Mouse (Mus musculus) kidney, adult 9 months (tissue): ENCODE results near the gene Pcdh15.
A peak's percentile ranks its signal among the peaks of the same experiment; 100 is the strongest.

Experiments used
- DNase-seq: peaks from one replicate; pipeline ENCODE4 v3.0.0; 2022

The Pcdh15 gene

DNA sequence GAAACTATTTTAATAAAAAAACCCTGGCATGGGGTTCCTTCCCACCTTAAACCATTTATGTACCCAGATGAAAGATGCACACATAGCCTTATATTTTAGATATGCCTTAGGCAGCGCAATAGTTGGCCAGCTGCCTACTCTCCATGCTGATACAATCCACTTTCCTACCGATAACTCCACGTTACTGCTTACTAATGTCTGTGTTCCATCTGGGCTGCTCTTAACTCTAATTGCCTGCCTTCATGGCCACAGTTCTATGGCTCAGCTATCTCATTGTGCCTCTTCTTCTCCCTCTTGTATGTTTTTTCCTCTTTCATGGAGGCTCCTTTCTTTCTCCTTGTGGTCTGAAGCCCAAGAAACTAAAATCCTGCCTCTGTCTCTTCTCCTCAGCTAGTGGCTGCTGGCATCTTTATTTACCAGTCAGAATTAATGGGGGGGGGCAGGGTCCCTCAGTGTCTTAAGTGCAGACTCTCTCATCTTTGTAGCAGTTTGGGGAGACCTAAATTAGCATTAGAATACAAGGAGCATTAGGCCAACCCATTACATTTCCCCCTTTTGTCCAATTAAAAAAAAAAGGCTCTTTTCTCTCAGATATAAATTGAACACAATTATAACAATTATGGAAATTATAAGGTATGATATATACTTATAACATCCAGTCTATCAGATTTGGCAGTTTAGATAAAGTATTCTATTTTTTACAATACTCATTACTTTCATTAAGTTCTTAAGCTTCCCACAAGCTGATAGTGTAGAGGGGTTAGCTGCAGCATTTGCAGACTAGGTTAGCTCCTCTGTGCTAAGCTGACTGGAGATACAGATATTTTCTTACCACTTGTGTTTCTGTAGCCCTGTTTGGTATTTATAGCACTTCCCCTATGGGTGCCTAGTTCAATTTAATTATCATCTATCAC lies 1240.4 kb downstream of the Pcdh15 start:
- no peak for DNase-seq

DNA sequence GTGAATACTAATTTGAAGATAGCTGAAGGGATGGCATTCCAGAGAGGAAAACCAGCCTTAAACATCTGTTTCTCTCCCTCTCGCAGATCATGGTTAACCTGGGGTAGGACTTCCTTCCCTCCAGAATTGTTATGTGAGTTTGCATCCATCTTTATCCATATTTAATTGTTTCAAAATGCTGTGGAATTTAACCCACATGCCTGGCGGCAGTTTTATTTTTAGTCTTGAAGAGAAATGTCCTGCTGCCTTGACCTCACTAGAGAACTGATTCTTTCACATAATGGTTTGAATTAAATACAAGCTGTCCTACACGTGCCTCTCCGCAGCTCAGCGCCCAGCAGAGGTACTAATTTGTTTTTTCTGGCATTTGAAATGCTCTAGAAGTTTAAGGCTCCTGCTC lies 1260.4 kb downstream of the Pcdh15 start:
- no peak for DNase-seq

GRCm38 (mm10) chr10:74378697-74379096 lies 1279.6 kb downstream of the Pcdh15 start:
- DNase-seq: no peak

DNA sequence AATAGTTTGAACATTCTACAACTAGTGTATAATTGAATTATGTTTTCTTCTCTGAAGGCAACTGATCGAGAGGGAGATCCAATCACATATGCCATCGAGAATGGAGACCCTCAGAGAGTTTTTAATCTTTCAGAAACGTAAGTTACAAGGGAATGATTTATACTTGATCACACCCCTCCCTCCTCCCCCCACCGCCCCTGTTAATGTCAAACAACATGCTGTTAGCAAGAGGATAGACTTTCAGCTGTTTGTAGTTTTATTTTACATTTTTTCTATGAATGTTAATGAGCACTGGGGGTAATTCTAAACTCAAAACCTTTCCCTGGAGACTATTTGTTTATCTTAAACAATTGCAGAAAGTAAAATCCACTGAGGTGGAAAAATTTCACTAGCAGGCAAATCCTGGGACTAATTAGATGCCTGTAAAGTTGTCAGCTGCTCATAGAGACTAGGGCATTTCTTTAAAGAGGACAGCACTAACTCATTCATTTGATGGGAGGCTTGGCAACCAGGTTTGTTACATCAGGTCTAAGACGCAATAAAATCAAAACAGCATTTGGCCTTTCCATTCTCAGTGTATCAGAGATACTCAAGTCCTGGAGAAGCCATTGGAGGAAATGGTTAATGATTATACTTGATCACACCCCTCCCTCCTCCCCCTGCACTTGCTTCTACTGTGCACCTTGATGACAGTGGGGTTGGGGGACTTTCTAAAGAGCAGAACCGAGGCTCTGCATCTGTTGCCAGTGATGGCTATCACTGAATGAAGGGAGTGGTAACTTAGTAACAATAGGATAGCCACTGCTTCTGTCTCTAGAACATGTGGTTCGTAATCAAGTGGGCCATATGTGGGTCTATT lies 1280.4 kb downstream of the Pcdh15 start:
- no peak for DNase-seq

DNA sequence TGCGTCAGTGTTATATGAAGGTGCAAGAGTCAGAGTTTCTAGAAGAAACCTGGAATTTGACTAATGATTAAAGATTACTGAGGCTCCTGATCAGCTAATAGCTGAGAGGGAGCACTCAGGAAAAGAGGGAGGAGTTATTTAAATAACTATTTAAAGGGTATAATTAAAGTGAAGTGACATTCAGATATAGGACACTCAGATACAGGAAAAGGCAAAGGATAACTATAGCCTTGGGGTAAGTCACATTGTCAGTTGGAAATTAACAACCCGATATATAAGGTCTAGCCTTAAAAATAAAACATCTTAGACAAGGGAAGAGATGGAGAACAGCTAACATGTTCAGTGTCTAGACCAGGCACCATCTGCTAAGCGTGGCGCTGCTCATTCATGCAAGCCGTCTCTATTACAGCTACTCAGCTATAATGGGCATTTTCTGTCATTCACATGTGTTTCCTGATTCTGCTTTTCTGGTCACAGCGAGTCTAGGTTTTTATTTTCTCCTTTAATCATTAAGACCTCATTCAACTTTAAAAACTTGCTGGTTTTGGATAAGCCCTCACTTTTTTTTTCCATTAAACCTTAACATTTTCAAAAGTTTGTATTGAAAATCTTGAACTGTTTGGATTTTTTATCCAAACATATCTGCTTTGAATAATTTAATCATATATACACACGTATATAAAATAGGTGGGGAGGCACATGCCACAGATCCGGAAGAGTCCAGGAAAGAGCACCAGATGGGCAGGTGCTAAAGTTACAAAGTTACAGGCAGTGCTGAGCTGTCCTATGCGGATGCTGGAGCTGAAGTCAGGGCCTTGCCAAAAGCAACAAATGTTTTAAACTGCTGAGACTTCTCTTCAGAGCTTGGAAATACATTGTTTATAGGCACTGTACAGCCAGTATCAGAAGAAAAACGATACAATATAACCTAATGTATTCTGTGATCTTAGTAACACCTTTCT lies 1288.7 kb downstream of the Pcdh15 start:
- DNase-seq: no peak

GRCm38 (mm10) chr10:74403111-74403510 lies 1304.0 kb downstream of the Pcdh15 start:
- no peak for DNase-seq

GRCm38 (mm10) chr10:74414021-74414420 lies 1314.9 kb downstream of the Pcdh15 start:
- no peak for DNase-seq

- DNase-seq: no peak
These were observed 1315.8 kb downstream of the Pcdh15 start for GRCm38 (mm10) chr10:74414945-74415344.

- no peak for DNase-seq
These were observed 1316.2 kb downstream of the Pcdh15 start for GRCm38 (mm10) chr10:74415359-74415758.

- DNase-seq: no peak
These were observed 1316.8 kb downstream of the Pcdh15 start for GRCm38 (mm10) chr10:74415949-74416348.

GRCm38 (mm10) chr10:74450069-74450468 lies 1350.9 kb downstream of the Pcdh15 start:
- no peak for DNase-seq

DNA sequence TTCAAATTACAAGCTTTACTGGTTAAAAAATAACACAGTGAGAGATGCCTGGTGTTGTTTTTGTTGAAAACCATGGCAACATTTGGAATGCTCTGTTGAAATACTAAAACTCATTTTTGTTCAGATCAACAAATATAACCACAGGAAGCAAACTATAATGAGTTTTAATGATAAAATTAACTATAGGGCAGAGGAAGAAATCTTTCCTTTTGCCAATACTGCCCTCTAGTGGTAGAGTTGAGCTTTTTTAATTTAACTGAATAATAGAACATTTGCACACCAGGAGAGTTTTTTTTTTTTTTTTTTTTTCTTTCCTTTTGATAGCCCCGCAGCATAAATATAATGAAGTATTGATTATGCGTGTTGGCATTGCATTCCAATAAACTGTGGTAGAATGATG lies 1364.8 kb downstream of the Pcdh15 start:
- DNase-seq: peak; percentile 9

- no peak for DNase-seq
These were observed 1381.6 kb downstream of the Pcdh15 start for GRCm38 (mm10) chr10:74480779-74481178.

DNA sequence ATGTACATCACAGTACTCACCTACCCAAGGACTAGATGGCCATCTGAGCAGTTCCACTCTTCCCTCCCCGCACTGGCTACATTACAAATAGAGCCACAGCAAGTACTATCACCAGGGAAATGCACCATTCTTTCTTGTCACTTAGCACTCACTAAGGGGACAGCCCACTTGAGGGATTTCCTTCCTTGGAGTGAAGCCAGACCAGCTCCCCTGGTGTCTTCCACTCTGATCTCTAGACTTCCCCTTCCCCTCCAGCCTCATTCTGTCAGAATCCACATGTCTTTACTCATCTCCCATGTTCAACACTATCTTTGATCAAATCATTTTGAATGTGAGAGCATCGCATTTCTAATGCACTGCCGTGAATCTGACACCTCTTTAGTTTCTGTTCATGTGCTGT lies 1413.2 kb downstream of the Pcdh15 start:
- DNase-seq: no peak

GRCm38 (mm10) chr10:74513743-74514142 lies 1414.6 kb downstream of the Pcdh15 start:
- DNase-seq: no peak

DNA sequence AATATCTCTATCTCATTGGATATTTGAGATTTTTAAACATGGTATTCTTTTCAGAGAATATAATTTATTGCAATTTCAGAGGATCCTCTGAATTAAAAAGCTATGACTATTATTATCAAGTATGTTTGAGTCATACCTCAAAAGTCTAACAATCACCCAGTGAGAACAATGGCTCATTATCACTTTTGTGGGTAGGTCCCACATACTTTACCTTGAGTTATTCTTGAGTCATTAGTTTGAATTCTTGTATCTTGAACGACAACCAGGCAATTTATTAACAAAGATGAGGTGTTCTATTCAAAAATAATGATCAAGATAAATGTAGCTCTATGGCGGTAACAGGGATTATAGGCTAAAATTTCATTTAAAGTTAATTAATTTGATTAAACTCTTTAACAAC lies 1439.2 kb downstream of the Pcdh15 start:
- DNase-seq: no peak

DNA sequence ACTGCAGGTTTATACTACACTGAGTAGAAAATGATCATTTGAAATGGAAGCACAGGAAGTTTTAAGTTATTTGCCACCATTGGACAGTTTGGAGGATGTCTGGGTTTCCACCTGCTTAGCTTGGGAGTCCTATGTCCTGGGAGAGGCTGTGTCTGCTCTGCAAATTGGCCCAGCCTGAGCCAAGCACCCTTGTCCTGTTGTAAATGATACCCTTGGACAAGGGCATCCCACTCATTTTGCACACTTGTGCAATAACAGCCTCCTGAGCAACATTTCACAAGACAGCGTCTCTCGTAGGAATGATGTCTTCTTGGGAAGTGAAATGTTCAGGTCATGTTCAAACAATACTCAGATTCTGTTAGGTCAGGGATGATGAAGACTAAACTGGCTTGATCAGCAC lies 1456.2 kb downstream of the Pcdh15 start:
- no peak for DNase-seq

DNA sequence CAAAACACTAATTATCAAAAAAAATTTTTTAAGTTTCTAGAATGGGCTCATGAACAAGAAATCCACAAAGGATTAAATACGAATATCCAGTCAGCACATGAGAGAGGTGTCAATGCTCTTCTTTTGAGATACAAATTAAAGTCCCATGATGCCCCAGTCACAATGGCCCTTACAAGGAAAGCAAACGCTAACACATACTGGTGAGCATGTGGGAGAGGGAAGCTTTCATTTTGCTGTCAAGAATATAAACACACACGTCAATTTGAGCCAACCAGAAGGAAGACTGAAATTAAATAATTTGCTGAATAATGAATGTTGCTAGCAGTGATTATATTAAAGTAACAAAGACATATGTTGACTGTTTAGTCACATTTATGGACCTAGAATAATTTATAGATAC lies 1470.5 kb downstream of the Pcdh15 start:
- no peak for DNase-seq

GRCm38 (mm10) chr10:74579924-74580323 lies 1480.8 kb downstream of the Pcdh15 start:
- DNase-seq: no peak

- DNase-seq: no peak
These were observed 1492.7 kb downstream of the Pcdh15 start for GRCm38 (mm10) chr10:74591799-74592198.

DNA sequence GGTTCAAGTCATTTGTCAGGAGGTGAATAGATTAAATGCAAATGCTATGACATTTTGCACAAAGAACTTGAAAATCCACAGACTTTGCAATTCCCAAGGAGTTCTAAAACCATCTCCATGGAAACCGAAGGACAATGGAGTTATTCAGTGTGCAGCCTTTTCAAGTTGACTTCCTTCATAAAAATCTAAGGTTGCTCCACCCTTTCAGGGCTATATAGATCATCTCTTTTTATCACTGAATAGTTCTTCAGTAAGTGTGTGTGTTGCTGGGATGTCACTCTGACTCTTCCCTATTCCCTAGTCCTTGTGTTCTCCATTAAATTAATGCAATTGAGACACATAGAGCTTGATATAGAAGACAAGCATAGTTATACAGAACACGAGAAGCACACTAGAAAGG lies 1508.5 kb downstream of the Pcdh15 start:
- no peak for DNase-seq

GRCm38 (mm10) chr10:74621837-74622236 lies 1522.7 kb downstream of the Pcdh15 start:
- DNase-seq: no peak

DNA sequence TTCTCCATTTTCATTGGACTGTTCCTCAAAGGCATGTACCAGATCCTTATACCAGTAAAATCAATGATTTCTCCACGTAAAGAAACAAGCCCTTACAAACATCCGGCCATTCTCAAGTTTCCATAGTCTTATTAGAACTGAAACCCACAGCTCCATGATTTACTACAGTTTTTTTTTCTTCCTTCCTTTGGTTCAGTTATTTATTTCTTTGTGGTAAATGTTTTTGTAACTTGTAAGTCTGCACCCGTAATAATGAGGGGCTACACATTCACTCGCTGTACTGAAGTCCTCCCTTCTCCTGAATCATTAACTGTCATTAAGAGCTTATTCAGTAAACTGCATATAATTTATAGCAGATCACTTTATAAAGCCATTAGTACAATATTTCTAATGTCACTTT lies 1526.6 kb downstream of the Pcdh15 start:
- no peak for DNase-seq
